Mouse (Mus musculus): ENCODE data around the gene Cldn10.

Cldn10 gene

GRCm38 (mm10) chr14:118913651-118914050, 125.9 kb downstream of the Cldn10 start:
- no peak for DNase-seq (ENCODE audit: low read depth)

DNA sequence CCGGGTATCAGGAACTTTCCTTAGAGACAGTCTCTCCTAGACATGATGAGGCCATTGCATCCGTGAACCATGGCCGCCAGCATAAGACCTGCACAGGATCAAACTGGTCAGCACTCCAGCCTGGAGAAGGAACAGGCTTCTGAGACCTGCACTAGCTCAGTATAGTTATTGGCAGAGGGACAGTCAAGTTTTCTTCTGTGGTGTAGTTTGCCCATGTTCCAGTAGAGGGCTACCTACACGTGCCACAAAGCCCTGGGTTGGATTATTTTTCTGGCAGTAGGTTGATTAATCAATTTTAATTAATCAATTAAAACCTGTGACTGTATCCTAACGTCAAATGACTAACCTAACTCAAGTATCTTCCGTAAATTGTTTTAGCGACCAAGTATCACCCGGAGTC, 131.3 kb downstream of the Cldn10 start:
- no peak for DNase-seq (ENCODE audit: low read depth)

- DNase-seq (ENCODE audit: low read depth) = no peak
These were observed 132.9 kb downstream of the Cldn10 start for GRCm38 (mm10) chr14:118920654-118921053.

DNA sequence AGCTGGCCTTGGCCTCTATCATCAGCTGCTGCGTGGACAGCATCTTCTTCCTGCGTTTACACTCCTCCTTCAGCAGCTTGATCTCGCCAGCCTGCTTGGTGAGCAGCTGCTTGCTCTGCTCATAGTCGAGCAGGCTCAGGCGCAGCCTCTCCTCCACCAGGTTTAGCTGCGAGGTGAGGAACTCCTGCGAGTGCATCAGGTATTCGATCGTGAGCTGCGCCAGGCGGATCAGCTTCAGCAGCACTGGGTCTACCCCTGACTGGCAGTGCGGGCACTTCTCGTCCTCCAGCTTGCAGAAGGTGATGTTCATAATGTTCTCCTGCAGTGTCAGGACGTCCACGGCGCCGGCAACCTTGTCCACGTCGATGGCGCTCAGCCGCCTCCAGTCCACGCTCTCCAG, 134.5 kb downstream of the Cldn10 start:
- DNase-seq (ENCODE audit: low read depth) = no peak

DNA sequence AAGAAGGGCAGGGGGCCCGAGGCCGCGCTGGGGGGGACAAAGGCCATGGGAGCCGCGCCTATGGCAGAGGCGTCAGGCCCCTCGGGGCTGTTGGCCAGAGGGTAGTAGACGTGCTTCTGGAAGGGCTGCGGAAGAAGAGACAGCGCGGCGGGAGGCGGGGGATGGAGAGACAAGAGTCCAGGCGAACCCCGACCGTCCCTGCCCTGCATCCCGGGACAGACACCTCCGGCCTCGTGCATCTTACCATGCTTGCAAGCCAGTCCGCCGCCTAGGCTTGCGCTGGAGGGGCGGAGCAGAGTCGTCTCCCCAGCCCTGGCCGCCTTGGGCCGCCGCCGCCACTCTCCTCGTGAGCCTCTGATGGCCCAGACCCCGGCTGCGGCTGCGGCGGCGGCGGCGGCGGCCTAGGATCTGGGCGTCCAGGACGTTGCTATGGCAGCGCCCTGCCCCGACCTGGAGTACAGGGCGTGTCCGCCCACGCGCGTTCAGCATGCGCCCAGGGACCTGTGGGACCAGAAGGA, 135.0 kb downstream of the Cldn10 start:
- DNase-seq (ENCODE audit: low read depth) = no peak

Data from fibroblast of lung, adult 2 months (primary cell).